Mouse (Mus musculus) olfactory bulb, adult 2 months (tissue): ENCODE data around the gene Ksr2.

Source experiments
- CTCF ChIP-seq: fragments of 200-500 bp; IDR thresholded peaks from 2 replicates; pipeline ENCODE4 v1.5.1; 2012; ENCODE audit warnings: low read depth, mild to moderate bottlenecking, low read length, moderate library complexity; ENCODE audit not compliant: insufficient read depth
- POLR2A ChIP-seq: fragments of 200-500 bp; IDR thresholded peaks from 2 replicates; pipeline ENCODE4 v1.6.1; 2012; ENCODE audit warnings: mild to moderate bottlenecking, low read depth, low read length, moderate library complexity; ENCODE audit not compliant: insufficient read depth

GRCm38 (mm10) chr5:117684491-117684890 lies 270.7 kb downstream of the Ksr2 start:
- TF ChIP-seq CTCF = no peak
- no peak for TF ChIP-seq POLR2A
